Mouse (Mus musculus): ENCODE measurements around the gene Pard6b. TPM values are rescaled to one million over a fixed set of nuclear protein-coding genes. Genes with fewer than 3 reads are reported as not detected.
"Not testable (repeated sequence)": the region's sequence is repeated elsewhere in the genome, so short reads cannot be mapped to it uniquely, and the experiment has no call there.

Pard6b gene
- total RNA-seq, 2 experiments from 2014 or later, result 1.0 to 2.4 TPM

GRCm38 (mm10) chr2:168098040-168098439 is 17.2 kb downstream of the Pard6b start:
- DNase-seq (ENCODE audit: low spot score), result peak; percentile 71

- no peak for DNase-seq (ENCODE audit: low spot score)
Measured at GRCm38 (mm10) chr2:168100008-168100407, 19.2 kb downstream of the Pard6b start.

GRCm38 (mm10) chr2:168101805-168102204 is 21.0 kb downstream of the Pard6b start:
- no peak for DNase-seq (ENCODE audit: low spot score)

GRCm38 (mm10) chr2:168103341-168103740 is 22.5 kb downstream of the Pard6b start:
- no peak for DNase-seq (ENCODE audit: low spot score)

GRCm38 (mm10) chr2:168104375-168105144 is 23.8 kb downstream of the Pard6b start:
- DNase-seq (ENCODE audit: low spot score), result no peak

GRCm38 (mm10) chr2:168105271-168105670 is 24.5 kb downstream of the Pard6b start:
- DNase-seq (ENCODE audit: low spot score), result no peak

GRCm38 (mm10) chr2:168106701-168107178 is 25.9 kb downstream of the Pard6b start:
- peak; percentile 86 for DNase-seq (ENCODE audit: low spot score)

GRCm38 (mm10) chr2:168107356-168107755 is 26.6 kb downstream of the Pard6b start:
- no peak for DNase-seq (ENCODE audit: low spot score)

- DNase-seq (ENCODE audit: low spot score), result not testable (repeated sequence)
Measured at GRCm38 (mm10) chr2:168107901-168108300, 27.1 kb downstream of the Pard6b start.

GRCm38 (mm10) chr2:168111902-168112301 is 31.1 kb downstream of the Pard6b start:
- DNase-seq (ENCODE audit: low spot score), result peak; percentile 54

GRCm38 (mm10) chr2:168113263-168113662 is 32.5 kb downstream of the Pard6b start:
- no peak for DNase-seq (ENCODE audit: low spot score)

- DNase-seq (ENCODE audit: low spot score), result no peak
Measured at GRCm38 (mm10) chr2:168113692-168114091, 32.9 kb downstream of the Pard6b start.

GRCm38 (mm10) chr2:168114699-168115350 is 34.0 kb downstream of the Pard6b start:
- DNase-seq (ENCODE audit: low spot score), result peak; percentile 33

GRCm38 (mm10) chr2:168115826-168116225 is 35.0 kb downstream of the Pard6b start:
- DNase-seq (ENCODE audit: low spot score), result no peak

- DNase-seq (ENCODE audit: low spot score), result peak; percentile 5
Measured at GRCm38 (mm10) chr2:168117147-168117546, 36.3 kb downstream of the Pard6b start.

- no peak for DNase-seq (ENCODE audit: low spot score)
Measured at GRCm38 (mm10) chr2:168117553-168117952, 36.7 kb downstream of the Pard6b start.

GRCm38 (mm10) chr2:168117967-168118366 is 37.2 kb downstream of the Pard6b start:
- no peak for DNase-seq (ENCODE audit: low spot score)

GRCm38 (mm10) chr2:168118456-168118855 is 37.7 kb downstream of the Pard6b start:
- no peak for DNase-seq (ENCODE audit: low spot score)

GRCm38 (mm10) chr2:168119123-168119522 is 38.3 kb downstream of the Pard6b start:
- no peak for DNase-seq (ENCODE audit: low spot score)

GRCm38 (mm10) chr2:168120906-168121305 is 40.1 kb downstream of the Pard6b start:
- DNase-seq (ENCODE audit: low spot score), result no peak

- DNase-seq (ENCODE audit: low spot score), result no peak
Measured at GRCm38 (mm10) chr2:168123652-168124051, 42.8 kb downstream of the Pard6b start.

- DNase-seq (ENCODE audit: low spot score), result no peak
Measured at GRCm38 (mm10) chr2:168125288-168126089, 44.7 kb downstream of the Pard6b start.
